Mouse (Mus musculus) urinary bladder, postnatal 14 days (tissue): ENCODE data around the gene Vmn1r188.
A peak's percentile ranks its signal among the peaks of the same experiment; 100 is the strongest.
"Not testable (repeated sequence)": the region's sequence is repeated elsewhere in the genome, so short reads cannot be mapped to it uniquely, and the experiment has no call there.

ENCODE experiments used
- DNase-seq: peaks from one replicate; pipeline ENCODE4 v3.0.0; 2021; ENCODE audit warnings: low spot score

The Vmn1r188 gene

GRCm38 (mm10) chr13:22084140-22084539, at the start of gene Vmn1r188:
Gene Vmn1r188 (plus strand): TSS chr13:22084440.
- DNase-seq: not testable (repeated sequence)

- no peak for DNase-seq
Measured at GRCm38 (mm10) chr13:22034443-22035266, 49.6 kb upstream of the Vmn1r188 start.

- DNase-seq: peak; percentile 81
Measured at GRCm38 (mm10) chr13:22035267-22036148, 48.7 kb upstream of the Vmn1r188 start, which contains the start of the genes Hist1h2ah and Hist1h2bk. Gene Hist1h2ah (minus strand): TSS chr13:22035568. Gene Hist1h2bk (plus strand): TSS chr13:22035870.

- DNase-seq: no peak
Measured at GRCm38 (mm10) chr13:22036149-22036956, 47.9 kb upstream of the Vmn1r188 start.

GRCm38 (mm10) chr13:22036986-22037385, 47.3 kb upstream of the Vmn1r188 start:
- DNase-seq: no peak

- DNase-seq: no peak
Measured at GRCm38 (mm10) chr13:22037415-22037814, 46.8 kb upstream of the Vmn1r188 start.

GRCm38 (mm10) chr13:22039364-22039763, 44.9 kb upstream of the Vmn1r188 start:
- DNase-seq: no peak

DNA sequence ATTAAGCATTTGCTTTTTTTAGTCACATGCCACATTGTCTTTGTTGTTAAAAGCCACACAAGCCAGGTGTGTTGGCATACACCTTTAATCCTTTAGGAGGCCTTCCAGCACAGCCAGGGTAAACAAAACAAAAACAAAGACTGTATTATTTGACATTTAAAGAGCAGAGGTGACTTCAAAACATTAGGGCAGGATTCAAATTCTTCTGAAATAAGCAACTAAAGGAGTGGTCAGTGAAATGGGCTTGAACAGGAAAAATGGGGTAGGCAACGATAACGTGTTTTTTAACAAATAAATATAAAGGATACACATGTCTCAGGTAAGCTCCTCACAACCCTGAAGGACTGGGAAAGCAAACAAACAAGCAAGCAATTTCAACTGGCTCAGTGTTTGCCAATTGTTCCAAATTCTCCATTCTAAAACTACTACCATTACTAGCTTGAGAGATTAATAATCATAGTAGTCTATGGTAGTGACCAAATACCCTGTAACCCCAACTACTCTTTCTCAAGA, 44.2 kb upstream of the Vmn1r188 start:
- no peak for DNase-seq

- DNase-seq: no peak
Measured at GRCm38 (mm10) chr13:22040464-22041141, 43.6 kb upstream of the Vmn1r188 start.

DNA sequence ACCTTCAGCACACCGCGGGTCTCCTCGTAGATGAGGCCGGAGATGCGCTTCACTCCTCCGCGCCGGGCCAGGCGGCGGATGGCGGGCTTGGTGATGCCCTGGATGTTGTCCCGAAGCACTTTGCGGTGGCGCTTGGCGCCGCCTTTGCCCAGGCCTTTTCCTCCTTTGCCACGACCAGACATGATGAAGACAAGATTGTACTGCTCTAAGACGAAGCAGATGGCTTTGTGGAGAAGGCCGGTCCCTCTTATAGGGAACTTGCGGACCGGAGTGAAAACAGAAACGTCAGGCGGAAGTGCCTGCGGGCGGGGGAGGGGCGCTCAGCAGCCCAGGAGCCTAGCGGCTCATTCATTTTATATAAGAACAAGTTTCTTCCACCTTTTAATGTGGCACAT, 43.1 kb upstream of the Vmn1r188 start, which contains the start of gene Hist1h4i:
TSS of gene Hist1h4i (minus strand) at position 221 of the 395 bp plus-strand sequence.
- DNase-seq: peak; percentile 97

DNA sequence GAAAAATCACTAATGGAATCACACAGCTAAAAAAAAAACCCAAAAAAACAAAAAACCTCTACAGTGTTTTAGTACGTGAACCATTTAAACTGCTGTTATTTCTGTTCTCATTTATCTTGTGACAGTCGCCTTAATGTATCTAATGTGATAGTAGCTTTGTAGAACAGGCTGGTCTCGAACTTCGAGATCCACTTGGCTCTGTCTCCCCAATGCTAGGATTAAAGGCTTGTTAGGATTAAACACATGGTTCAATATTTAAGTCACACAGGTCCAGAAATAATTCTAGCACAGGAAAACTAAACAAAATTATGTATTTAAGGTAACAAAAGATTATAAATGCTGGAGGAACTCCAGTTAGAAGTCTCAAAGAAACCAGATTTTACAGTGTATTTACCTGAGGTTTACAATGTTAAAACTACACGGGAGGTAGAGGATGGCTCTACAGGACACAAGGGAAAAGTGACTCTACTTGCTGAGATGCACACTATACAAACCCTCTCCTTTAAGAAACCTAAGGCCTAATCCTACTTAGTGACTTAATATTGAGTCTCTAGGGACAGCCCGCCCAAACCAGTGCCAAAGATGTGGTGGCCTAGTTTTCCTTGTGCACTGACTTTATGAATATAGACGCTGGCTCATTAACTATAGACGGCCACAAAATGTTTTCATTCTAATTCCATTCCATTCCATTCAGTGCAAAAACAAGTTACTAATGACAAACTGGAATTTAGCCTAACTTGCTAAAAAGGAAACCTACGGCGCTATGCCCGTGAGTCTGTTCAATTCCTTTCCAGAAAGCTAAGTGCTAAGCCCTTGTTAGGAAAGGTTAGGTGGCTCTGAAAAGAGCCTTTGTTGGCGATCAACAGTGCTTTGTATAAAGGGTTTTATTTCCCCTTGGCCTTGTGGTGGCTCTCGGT, 42.3 kb upstream of the Vmn1r188 start:
- DNase-seq: no peak

DNA sequence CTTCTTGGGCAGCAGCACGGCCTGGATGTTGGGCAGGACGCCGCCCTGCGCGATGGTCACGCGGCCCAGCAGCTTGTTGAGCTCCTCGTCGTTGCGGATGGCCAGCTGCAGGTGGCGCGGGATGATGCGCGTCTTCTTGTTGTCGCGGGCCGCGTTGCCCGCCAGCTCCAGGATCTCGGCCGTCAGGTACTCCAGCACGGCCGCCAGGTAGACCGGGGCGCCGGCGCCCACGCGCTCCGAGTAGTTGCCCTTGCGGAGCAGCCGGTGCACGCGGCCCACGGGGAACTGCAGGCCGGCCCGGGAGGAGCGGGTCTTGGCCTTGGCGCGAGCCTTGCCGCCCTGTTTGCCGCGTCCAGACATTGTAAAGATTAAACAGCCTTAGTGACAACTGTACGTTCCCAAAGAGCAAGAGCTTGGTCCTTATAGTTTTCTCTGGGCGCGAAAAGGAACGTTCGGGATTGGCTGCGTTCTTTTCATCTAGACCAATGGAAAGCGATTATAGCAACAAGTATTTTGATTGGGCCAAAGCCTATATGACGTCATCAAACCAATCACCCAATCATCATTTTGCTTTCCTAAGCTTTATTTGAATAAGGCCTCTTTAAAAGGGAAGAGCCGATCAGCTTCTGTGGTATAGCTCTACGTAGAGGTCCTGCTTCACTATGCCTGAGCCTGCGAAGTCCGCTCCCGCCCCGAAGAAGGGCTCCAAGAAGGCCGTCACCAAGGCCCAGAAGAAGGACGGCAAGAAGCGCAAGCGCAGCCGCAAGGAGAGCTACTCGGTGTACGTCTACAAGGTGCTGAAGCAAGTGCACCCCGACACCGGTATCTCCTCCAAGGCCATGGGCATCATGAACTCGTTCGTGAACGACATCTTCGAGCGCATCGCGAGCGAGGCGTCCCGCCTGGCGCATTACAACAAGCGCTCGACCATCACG, 41.4 kb upstream of the Vmn1r188 start, which contains the start of the genes Hist1h2ag and Hist1h2bj:
TSS of gene Hist1h2ag (minus strand) at position 377 of the 935 bp plus-strand sequence.
TSS of gene Hist1h2bj (plus strand) at position 647 of the 935 bp plus-strand sequence.
- peak; percentile 84 for DNase-seq

DNA sequence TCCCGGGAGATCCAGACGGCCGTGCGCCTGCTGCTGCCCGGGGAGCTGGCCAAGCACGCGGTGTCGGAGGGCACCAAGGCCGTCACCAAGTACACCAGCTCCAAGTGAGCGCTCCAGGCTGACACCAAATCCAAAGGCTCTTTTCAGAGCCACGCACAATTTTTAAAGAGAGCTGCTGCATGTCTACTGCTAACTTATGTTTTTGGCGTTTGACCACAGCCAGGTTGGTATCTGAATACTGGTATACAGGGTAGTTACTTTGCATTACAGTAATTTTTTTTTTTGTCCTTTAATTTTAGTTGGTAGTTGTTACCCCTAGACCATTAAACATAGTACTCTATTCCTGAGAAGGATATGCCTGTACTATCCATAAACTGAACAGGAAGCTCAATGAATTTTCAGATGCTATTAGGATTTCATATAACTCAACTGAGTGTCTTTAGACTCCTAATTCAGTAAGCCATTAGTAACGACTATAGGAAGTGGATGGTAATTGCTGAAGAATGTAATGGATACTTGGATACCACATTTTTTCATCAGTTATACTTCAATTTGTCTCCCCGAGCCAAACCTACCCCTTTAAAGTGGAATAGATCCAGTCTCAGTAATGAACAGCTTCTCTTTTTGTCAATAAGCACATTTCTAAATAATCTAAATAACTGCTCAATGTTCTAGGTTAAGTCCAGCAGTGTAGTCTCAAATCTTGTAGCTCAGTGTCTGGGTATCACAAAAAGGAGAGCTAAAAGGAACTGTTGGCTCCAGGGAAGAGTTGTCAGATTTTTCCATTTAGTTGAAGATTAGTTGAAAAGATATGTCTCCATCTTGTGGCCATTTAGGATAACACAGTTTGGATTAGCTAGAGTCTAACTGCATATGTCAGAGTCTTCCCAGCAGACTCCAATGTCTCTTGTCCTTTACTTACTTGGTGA, 40.5 kb upstream of the Vmn1r188 start:
- no peak for DNase-seq

GRCm38 (mm10) chr13:22044432-22045155, 39.6 kb upstream of the Vmn1r188 start:
- no peak for DNase-seq

GRCm38 (mm10) chr13:22045311-22045710, 38.9 kb upstream of the Vmn1r188 start:
- DNase-seq: no peak

GRCm38 (mm10) chr13:22049041-22049440, 35.2 kb upstream of the Vmn1r188 start:
- no peak for DNase-seq
